Mouse (Mus musculus): ENCODE data around the gene Bcas1.

Gene Bcas1

DNA sequence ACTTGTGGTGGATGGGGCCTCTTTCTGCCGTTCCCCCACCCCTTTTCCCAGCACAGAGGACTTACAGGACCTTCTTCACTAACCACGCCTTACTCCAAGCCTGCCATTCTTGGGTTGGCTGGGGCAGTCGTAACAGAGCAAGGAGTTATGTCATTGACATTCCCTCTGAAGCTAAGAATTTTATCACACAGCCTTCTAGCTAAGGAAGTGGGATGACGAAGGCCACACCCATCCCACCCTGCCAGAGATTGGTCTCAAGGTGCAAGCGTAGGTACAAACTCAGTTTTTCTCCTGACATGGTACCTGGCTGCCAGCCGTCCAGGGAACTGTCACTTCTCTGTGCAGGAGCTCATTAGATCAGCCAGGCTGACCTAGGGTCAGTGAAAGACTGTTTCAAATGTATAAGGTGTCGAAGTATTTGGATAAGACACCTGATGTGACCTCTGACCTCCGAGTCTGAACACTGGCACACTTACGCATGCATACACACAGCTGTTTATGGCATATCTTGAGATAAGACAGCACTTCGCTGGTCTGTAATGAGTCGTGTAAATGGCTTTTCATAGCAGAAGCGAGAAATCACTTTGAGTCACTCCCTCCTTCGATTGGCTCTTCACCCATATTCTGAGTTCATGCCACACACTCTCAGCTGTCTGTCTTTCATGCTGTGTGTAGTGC lies 117.2 kb downstream of the Bcas1 start:
- DNase-seq (ENCODE audit: low spot score in 2 of 2) = no peak

DNA sequence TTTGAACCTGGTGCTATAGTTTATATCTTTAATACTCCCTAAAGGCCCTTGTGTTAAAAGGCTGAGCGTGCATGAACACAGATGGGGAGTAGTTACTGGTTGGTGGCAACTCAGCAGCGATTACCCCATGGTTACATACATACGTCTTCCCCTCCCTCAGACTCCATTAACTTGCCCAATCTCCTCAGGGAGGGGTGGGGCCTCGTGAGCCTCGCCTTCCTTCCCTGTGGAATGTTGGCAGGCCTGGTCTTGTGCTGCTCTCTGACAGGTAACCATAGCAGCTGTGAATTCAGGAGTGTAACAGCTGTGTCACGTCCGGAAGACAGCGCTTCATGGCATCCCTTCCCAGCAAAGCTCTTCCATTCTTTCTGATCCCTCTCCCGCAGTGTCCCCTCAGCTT lies 118.7 kb downstream of the Bcas1 start:
- no peak for DNase-seq (ENCODE audit: low spot score in 2 of 2)

DNA sequence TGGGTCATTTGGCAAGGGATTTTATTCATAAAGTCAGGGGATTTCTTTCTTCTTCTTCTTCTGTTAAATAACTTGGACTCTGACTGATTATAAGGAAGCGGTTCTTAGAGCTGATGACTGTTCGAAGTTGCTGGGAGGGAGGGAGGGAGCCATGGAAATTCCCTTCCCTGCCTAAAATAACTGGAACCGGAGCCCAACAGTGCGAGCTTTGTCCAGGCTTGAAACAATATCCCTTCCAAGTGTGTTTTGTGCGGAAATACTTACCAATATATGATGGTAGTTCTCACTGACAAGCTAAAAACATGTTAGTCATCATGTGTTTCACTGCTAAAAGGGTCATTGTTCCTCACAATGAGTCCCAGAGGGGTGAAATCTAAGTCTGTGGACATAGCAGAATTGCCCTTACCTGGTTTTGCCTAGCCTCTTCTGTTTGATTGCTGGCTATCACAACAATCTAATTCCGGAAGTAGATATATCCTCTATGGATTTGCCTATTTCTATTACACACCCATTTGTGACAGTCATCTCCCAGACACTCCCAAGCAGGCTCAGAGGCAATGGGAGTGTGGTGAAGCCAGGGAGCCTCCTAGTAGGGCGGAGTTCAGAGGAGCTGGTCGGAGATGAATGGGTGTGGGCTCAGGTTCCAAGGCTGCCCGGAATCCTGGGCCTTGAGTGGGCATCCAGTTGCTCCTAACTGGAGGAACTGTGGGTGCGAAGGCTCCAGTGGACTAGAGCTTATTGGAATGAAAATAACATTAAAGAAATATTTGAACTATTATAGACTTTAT lies 119.4 kb downstream of the Bcas1 start:
- no peak for DNase-seq (ENCODE audit: low spot score in 2 of 2)

GRCm38 (mm10) chr2:170307589-170308021 lies 120.0 kb downstream of the Bcas1 start:
- DNase-seq (ENCODE audit: low spot score in 2 of 2) = no peak

DNA sequence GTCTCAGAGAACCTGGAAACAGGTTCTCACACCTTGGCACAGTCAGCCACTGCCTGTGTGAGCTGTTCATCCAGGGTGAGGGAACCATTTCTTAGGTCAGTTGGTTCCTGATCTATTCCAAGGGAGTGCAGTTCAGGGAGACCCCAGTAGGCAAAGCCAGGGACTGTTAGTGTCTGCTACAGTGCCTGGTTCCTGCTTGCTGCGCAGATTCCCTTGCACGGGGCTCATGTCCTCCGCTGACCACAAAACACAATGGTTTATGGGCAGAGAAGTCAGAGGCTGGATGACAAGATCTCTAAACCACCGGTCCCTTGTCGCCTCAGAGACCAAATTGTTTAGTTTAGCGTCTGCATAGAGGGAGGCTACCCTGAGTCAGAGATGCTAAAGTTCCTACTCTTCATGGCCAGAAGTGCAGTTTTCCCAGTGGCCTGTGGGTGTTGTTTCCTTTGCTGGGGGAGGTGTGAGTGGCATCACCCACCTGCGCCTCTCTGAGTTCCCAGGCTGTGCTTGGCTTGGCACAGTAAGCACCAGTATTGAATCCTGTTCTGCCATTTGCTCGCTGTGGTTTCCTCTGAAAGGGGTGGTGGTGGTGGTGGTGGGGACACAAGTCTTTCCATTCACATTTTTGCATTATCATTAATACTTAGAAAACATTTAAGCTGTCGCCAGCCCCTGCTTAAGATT lies 120.9 kb downstream of the Bcas1 start:
- DNase-seq (ENCODE audit: low spot score in 2 of 2) = no peak

GRCm38 (mm10) chr2:170304766-170305165 lies 122.9 kb downstream of the Bcas1 start:
- no peak for DNase-seq (ENCODE audit: low spot score in 2 of 2)

DNA sequence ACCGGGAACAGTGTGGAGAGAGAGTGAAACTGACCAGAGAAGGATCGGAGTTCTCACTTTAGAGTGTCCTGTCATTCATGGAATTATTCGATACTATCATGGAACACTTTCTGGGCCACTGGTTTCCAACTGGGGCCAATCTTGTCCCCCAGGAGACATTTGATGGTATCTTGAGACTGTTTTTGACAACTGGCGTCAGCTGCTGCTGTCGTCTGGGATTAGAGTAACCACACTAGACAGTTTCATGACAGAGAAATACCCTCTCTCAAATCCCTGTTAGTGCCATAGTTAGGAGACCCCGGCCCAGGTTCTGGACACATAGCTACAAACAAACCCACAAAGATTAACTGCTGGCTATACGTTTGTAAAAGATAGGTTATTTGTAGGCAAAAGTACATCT lies 124.0 kb downstream of the Bcas1 start:
- no peak for DNase-seq (ENCODE audit: low spot score in 2 of 2)

DNA sequence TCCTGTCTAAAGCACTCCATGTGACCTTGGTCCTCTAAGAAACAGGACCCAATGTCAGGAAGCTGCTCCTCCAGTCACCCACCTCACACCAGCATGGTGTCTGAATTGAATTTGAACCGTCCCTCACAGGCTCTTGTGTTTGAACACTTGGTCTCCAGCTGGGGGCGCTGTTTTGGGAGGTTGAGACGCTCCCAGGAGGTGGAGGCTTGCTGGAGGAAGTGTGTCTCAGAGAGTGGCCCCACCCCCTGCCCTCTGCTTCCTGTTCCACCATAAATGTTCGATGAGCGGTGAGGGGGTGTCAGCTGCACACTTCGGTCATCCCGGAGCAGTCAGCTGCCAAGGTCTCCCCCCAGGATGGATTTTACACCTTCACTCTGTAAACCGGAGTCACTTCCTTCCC lies 124.8 kb downstream of the Bcas1 start:
- no peak for DNase-seq (ENCODE audit: low spot score in 2 of 2)

Measured in right cerebral cortex, adult 2 months (tissue).